Mouse (Mus musculus) cerebellum, postnatal 10 days (tissue): ENCODE data around the gene Polr2f.

Experiments used
- DNase-seq, 2 experiments: peaks; one replicate each; pipeline ENCODE4 v3.0.0; 2021; ENCODE audit warnings: mixed read lengths in 2 of 2

Gene Polr2f

DNA sequence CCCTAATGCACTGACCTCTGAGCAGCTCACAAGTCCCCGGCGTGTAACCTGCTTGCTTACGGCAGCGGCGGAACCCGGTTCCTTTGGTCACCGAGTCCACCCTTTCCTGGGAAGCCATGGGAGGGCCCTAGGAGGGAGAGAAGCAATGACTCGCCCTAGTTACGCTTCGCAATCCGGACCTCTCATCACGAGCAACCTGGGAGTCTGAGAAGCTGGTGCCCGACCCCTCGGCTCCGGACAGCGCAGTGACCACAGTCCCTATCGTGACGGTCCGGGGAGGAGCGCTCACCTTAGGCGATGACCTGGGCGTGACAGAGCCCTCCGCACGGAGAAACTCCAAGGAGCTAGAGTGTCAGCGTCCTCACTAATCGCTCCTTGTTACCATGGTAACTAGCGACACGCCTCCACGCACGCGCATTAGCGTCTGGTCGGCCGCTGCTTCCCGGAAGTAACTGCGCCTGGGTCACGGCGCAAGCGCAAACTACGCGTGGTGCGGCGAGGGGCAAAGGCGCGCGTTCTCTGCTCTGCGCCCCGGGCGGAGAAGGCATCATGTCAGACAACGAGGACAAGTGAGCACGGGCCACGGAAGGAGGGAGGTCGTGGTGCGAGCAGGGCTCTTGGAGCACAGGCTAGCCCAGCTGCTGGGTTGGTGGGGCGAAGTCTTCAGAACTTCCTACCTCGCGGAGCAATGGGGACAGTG is at the start of gene Polr2f, which contains the start of gene 1700088E04Rik:
Gene Polr2f, plus strand, starts transcription at position 144 of the 700 bp plus-strand sequence.
Gene 1700088E04Rik, minus strand, starts transcription at position 388 of the 700 bp plus-strand sequence.
- DNase-seq = peak; percentile 97 to 98

- DNase-seq = no peak
Measured at GRCm38 (mm10) chr15:79092284-79092683, 48.5 kb upstream of the Polr2f start.

DNA sequence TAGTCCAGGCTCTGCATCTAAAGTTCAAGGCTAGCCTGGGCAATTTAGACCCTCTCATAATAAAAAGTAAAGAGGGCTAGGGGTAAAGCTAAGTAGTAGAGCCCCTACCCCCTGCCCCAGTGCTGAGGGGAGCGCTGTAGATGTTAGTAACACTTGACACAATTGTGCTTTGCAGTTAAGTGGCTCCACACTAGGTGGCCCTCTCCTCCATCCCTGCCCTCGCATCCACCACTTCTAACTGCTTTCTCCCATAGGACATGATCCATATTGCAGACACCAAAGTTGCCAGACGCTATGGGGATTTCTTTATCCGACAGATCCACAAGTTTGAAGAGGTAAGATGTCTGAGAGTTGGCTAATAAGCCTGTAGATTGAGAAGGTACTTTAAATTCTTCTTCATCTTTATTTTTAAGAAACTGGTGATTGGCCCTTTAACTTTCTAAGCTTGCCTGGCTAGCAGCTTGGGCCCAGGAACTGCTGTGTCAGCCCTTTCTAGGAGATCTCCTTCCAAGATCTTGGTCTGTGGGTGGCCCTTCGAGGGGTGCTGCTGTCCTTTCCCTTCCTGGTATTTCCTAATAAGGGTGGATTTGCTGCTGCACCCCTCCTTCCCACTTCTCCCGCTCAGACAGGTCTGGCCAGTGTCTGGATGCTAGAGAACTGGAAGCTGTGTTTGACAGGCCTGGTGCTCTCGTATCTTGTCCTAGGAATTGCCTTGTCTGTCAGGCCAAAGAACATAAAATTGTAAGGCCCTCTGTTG is 47.5 kb upstream of the Polr2f start:
- peak; percentile 47 to 50 for DNase-seq

- DNase-seq = no peak
Measured at GRCm38 (mm10) chr15:79095483-79095882, 45.3 kb upstream of the Polr2f start.

- DNase-seq = no peak
Measured at GRCm38 (mm10) chr15:79096556-79096955, 44.3 kb upstream of the Polr2f start.

DNA sequence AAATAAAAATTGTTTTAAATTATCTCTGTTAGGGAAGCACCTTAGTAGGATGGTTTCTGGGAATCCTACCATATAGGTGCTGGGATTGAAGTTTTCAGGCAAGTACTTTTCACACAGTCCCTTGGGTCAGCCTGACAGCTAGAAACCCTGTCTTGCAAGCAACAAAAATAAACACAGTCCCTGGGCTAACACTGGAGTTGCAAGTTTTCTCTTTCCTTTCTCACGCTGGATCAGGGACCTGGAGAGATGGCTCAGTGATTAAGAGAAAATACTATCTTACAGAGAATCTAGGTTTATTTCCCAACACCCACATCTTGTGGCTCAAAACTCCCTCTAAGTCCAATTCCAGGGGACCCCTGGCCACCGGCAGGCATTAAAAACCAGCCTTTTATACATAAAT is 43.7 kb upstream of the Polr2f start:
- DNase-seq = no peak

DNA sequence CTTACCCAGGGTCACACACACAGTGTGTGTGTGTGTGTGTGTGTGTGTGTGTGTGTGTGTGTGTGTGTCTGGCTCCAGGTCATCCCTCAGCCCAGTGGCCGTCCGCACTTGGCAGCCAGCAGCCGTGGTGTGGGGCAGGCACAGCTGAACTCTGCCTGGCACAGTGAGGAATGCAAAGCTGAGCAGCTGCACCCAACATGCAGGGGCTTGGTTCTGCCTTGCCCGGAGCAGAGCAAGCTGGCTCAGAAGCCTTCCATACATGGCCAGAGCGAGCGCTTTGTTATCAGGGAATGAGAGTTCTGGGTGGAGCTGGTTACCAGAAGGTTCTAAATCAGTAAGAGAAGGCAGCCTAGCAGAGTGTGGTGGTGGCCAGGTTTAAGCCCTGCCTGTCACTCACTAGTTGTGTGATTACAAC is 43.2 kb upstream of the Polr2f start:
- DNase-seq = peak; percentile 74 to 83

- no peak for DNase-seq
Measured at GRCm38 (mm10) chr15:79098220-79098619, 42.6 kb upstream of the Polr2f start.

GRCm38 (mm10) chr15:79098868-79099267 is 41.9 kb upstream of the Polr2f start:
- DNase-seq = no peak

GRCm38 (mm10) chr15:79099456-79099855 is 41.4 kb upstream of the Polr2f start:
- no peak for DNase-seq

DNA sequence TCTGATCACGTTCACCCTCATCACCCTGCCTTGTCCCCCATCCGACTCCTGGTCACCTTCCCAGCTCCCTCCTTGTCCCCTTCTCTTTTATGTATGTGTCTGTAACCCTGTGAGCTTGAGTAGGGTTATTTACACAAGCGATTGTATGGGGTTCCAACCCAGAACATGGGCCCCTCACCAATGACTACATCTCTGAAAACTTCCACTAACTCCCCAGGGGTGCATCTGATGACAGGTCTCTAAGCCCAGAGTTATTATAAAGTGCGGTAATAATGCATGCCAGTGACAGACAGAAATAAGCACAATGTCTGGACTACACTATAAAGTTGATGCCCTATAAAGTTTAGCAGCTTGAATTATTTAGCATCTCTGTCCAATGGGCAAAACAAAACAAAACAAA is 40.4 kb upstream of the Polr2f start:
- no peak for DNase-seq

DNA sequence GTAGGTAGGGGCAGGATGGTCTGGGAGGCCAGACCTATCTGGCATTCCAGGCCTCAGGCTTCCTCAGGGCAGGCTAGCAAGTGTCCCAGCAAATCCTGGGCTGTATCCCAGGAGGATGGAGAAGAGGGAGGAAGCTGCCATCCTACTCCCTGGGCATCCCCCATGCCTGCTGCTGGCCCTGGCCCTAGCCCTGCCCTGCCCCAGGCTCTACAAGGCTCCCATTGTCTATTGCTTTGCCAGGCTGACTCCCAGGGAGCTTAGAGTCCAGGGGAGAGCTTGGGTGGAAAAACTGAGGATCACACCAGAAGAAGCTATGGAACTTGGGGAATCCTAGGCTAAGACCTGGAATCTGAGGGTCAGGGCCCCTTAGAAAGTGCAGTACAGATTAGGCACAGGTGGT is 39.3 kb upstream of the Polr2f start:
- DNase-seq = no peak

- DNase-seq = no peak
Measured at GRCm38 (mm10) chr15:79103264-79103663, 37.5 kb upstream of the Polr2f start.

DNA sequence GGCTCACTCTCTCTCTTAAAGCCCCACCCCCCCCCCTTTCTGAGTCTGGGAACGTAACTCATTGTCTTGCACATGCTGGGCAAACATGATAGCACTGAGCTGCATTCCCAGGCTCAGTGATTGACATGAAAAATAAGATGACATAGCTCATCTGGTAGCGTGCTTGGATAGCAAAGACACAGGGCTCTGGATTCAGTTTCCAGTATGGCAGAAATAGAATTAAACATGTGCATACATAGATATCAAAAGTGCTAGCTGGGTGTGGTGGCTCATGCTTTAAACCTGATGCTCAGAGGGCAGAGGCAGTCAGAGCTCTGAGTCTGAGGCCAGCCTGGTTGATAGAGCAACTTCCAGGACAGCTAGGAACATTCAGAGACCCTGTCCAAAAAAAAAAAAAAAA is 35.0 kb upstream of the Polr2f start:
- DNase-seq = no peak

DNA sequence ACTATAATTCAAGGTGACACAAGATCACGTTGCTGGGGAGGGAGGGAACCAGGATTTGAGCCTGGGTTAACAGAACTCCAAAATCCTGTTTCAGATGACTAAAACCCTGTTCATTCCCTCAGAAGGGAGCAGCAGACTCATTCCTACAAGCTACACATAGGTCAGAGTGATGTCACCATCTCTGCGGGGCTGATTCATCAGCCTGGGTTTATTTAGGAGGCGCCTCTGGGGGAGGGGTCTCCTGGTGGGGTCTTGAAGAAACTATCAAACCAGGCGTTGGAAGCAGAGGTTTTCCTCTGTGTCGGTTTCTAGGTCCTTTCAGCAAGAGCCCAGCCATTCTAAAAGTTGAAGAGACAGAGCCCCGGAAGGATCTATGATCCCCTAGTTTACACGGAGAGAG is 32.8 kb upstream of the Polr2f start:
- DNase-seq = no peak

GRCm38 (mm10) chr15:79108421-79109320 is 32.1 kb upstream of the Polr2f start, which contains the start of gene Micall1:
Gene Micall1, plus strand, starts transcription at chr15:79108898.
- peak; percentile 85 to 86 for DNase-seq

DNA sequence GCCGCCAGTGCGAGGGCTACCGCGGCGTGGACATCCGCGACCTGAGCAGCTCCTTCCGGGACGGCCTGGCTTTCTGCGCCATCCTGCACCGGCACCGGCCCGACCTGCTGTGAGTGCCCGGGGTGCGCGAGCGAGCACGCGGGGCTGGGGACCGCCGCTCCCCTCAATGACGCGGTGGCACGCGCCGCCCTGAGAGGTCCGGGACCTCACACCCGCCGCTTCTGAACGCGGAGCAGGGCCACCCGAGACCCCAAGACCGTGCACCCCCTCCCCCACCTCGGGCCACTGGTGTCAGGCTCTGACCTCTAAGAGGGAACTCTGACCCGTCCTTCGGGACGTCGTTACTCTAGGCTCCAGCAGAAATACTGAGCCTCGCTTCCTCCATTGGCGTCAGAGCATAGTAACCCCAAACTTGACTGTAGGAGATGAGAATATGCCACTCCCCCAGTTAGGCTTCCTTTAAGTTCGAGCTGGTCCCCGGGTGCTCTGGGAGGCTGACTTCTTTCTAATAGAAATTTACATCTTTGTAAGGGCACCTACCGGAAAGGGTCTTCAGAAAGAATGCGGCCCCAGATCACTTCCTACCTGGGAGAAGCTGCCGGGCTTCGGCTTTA is 31.4 kb upstream of the Polr2f start:
- peak in 1 of 2 experiments; percentile 64 for DNase-seq

DNA sequence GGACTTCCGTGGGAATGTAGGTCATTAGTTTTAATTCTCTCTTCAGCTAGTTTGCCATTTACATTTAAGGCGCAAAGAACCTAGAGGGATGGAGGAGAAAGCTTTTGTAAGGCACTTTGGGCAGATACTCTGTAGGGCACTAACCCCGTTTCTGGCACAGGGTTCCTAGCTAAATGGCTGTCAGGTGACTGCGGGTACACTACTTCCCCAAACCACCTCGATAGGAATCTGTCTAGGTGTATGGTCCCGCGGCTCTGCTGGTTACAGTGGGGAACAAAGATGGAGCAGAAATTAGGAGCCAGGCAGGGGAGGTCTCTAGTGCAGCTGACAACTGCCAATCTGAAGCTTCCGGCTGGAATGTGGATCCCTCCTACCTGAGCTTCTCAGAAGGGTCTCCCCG is 30.8 kb upstream of the Polr2f start:
- DNase-seq = no peak

DNA sequence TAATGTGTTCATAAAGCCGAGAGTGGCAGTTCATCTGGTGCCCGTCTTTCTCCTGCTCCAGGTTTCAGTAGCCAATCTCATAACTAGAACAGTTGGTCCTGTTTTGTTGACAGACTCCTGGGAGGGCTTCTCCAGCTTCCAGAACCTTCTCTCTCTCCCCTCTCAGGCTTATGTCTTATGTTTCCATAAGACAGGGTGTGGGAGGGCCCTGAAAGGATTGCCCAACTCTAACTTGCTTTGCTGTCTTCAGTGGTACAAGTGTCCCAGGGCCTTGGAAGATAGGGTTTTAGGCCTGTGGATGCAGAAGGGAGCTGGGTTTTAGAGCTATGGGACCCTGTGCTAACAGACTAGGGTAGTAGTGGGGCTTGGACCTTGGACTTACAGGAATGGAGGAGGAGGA is 30.3 kb upstream of the Polr2f start:
- DNase-seq = no peak

DNA sequence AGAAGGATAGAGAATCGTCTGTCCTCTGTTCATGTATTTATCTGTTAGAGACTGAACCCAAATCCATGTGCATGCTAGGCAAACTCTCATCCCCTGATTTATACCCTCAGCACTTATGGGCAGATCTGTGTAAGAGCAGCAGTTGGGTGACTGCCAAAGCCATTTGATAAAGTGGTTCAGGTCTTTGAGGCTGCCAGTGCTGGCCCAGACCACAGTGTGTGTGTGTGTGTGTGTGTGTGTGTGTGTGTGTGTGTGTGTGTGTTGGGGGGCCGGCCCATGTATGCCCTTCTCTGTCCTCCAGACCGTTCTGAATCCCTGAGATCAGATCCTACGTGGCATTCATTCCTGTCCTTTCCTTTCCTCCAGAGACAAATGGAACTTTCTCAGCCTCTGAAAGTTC is 29.0 kb upstream of the Polr2f start:
- DNase-seq = no peak

DNA sequence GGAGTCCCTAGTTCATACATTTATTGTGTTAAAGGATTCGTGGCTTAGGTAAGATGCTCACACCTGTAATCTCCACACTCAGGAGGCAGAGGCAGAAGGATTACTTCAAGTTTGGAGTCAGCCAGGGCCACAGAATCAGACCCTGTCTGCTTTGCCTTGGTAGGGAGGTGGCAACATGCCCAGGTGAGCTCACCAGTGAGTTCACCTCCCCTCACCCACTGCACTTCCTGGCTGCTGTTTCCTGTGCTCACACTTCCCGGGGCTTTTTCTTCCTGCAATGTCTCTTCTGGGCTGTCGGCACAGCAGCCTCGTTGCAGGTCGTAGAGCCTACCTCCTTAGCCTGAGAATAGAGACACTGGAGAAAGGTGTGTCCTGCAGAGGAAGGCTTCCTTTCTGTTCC is 25.5 kb upstream of the Polr2f start:
- no peak for DNase-seq

DNA sequence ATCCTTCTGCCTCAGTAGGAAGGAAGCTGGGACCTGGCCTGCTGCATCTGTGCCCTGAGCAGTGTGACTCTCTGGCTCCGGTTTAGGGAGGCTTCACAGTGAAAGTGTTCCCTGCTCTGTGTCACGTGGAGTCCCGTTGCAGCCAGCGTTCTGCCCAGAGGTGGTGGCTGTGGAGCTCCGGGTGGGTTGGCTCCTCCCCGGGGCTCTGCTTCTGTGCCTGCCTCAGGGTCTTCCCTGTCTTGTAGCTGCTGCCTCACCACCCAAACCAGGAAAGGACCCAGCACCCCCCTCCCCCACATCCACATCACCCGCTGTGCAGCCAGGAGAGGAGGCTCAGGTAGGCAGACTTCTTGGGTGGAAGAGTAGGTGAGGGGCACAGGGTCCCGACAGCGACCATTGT is 21.3 kb upstream of the Polr2f start:
- DNase-seq = no peak

DNA sequence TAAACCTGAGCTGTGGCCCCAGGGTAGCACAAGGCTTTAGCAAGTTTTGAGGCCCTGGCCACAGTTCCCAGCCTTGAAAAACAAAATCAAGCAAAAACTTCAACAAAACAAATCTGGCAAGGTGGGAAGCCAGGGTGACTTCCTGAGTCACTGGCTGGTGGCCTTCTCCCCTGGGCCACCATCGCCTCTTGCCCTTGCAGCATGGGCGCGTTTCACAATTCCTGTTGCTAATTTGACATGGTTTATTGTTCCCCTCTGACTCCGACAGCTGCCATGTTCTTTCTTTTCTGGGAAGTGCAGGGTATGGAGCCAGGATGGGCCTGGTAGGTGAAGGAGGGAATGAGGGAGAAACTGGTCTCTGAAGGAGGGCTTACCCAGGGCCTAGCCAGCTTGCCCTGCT is 18.7 kb upstream of the Polr2f start:
- no peak for DNase-seq
